Mouse (Mus musculus): ENCODE measurements around the gene Slc25a38. TPM values are rescaled to one million over a fixed set of nuclear protein-coding genes. Genes with fewer than 3 reads are reported as not detected.
A peak's percentile ranks its signal among the peaks of the same experiment; 100 is the strongest.

Slc25a38 gene
- polyA plus RNA-seq, 1 experiment from 2014 or later: 16.3 TPM

GRCm38 (mm10) chr9:120073169-120073568, 37.0 kb upstream of the Slc25a38 start:
- no peak overlapping the region for H3K4me2 ChIP-seq (replicated peaks; ENCODE audit: low read depth)
- no peak overlapping the region for H3K27ac ChIP-seq (replicated peaks)
- ATAC-seq (ENCODE audit: low FRiP score, low TSS enrichment): peak; percentile 40
- H3K9ac ChIP-seq (ENCODE audit: low read length): no peak overlapping the region
- no peaks in the 10 kb centered on the region for H3K9me3 ChIP-seq (ENCODE audit: control insufficient read depth, low read length)
- no peaks in the 10 kb centered on the region for H3K4me1 ChIP-seq (replicated peaks; ENCODE audit: control insufficient read depth, insufficient read depth)
- DNase-seq (ENCODE audit: low spot score): peak; percentile 87
- H3K27me3 ChIP-seq (ENCODE audit: control insufficient read depth, insufficient read depth, low read length): no peaks in the 10 kb centered on the region
- no peak for TF ChIP-seq EP300 (optimal IDR thresholded peaks at IDR 0.05)
- peak; percentile 95 for TF ChIP-seq CTCF (IDR thresholded peaks at IDR 0.05; ENCODE audit: low read depth)
- H3K36me3 ChIP-seq (ENCODE audit: control insufficient read depth, insufficient read depth, low read length): no peaks in the 10 kb centered on the region
- no peak overlapping the region for H3K4me3 ChIP-seq (ENCODE audit: low read depth, low read length)
- 16% methylated on average over 3 of the region's 3 CpGs for WGBS

- H3K36me3 ChIP-seq (ENCODE audit: control insufficient read depth, insufficient read depth, low read length): no peaks in the 10 kb centered on the region
- H3K4me2 ChIP-seq (replicated peaks; ENCODE audit: low read depth): no peak overlapping the region
- no peak overlapping the region for H3K27ac ChIP-seq (replicated peaks)
- H3K27me3 ChIP-seq (ENCODE audit: control insufficient read depth, insufficient read depth, low read length): no peaks in the 10 kb centered on the region
- TF ChIP-seq EP300 (optimal IDR thresholded peaks at IDR 0.05) (no peak), CTCF (IDR thresholded peaks at IDR 0.05; ENCODE audit: low read depth) (no peak)
- no peaks in the 10 kb centered on the region for H3K9me3 ChIP-seq (ENCODE audit: control insufficient read depth, low read length)
- H3K9ac ChIP-seq (ENCODE audit: low read length): no peak overlapping the region
- no peak for ATAC-seq (ENCODE audit: low FRiP score, low TSS enrichment)
- 88% methylated on average over 7 of the region's 7 CpGs for WGBS
- no peaks in the 10 kb centered on the region for H3K4me1 ChIP-seq (replicated peaks; ENCODE audit: control insufficient read depth, insufficient read depth)
- H3K4me3 ChIP-seq (ENCODE audit: low read depth, low read length): no peak overlapping the region
- no peak for DNase-seq (ENCODE audit: low spot score)
These were observed 35.7 kb upstream of the Slc25a38 start for GRCm38 (mm10) chr9:120074516-120074915.

- Histone ChIP-seq H3K27me3 (ENCODE audit: control insufficient read depth, insufficient read depth, low read length) (no peaks in the 10 kb centered on the region), H3K4me1 (replicated peaks; ENCODE audit: control insufficient read depth, insufficient read depth) (no peaks in the 10 kb centered on the region), H3K4me3 (ENCODE audit: low read depth, low read length) (no peak overlapping the region), H3K36me3 (ENCODE audit: control insufficient read depth, insufficient read depth, low read length) (no peaks in the 10 kb centered on the region), H3K4me2 (replicated peaks; ENCODE audit: low read depth) (no peak overlapping the region), H3K9ac (ENCODE audit: low read length) (no peak overlapping the region), H3K9me3 (ENCODE audit: control insufficient read depth, low read length) (no peaks in the 10 kb centered on the region), H3K27ac (replicated peaks) (no peak overlapping the region)
- 82% methylated on average over 3 of the region's 3 CpGs for WGBS
- DNase-seq (ENCODE audit: low spot score): no peak
- no peak for ATAC-seq (ENCODE audit: low FRiP score, low TSS enrichment)
- TF ChIP-seq CTCF (IDR thresholded peaks at IDR 0.05; ENCODE audit: low read depth) (no peak), EP300 (optimal IDR thresholded peaks at IDR 0.05) (no peak)
These were observed 31.9 kb upstream of the Slc25a38 start for GRCm38 (mm10) chr9:120078241-120078640.

GRCm38 (mm10) chr9:120079901-120080300, 30.3 kb upstream of the Slc25a38 start:
- 55% methylated on average over 7 of the region's 7 CpGs for WGBS
- Histone ChIP-seq H3K4me3 (ENCODE audit: low read depth, low read length) (no peak overlapping the region), H3K9ac (ENCODE audit: low read length) (no peak overlapping the region), H3K27ac (replicated peaks) (no peak overlapping the region), H3K4me1 (replicated peaks; ENCODE audit: control insufficient read depth, insufficient read depth) (no peaks in the 10 kb centered on the region), H3K9me3 (ENCODE audit: control insufficient read depth, low read length) (no peaks in the 10 kb centered on the region), H3K4me2 (replicated peaks; ENCODE audit: low read depth) (no peak overlapping the region), H3K27me3 (ENCODE audit: control insufficient read depth, insufficient read depth, low read length) (no peaks in the 10 kb centered on the region), H3K36me3 (ENCODE audit: control insufficient read depth, insufficient read depth, low read length) (no peaks in the 10 kb centered on the region)
- no peak for TF ChIP-seq CTCF (IDR thresholded peaks at IDR 0.05; ENCODE audit: low read depth)
- no peak for TF ChIP-seq EP300 (optimal IDR thresholded peaks at IDR 0.05)
- ATAC-seq (ENCODE audit: low FRiP score, low TSS enrichment): no peak
- no peak for DNase-seq (ENCODE audit: low spot score)

- no peak for DNase-seq (ENCODE audit: low spot score)
- H3K9ac ChIP-seq (ENCODE audit: low read length): no peak overlapping the region
- H3K27me3 ChIP-seq (ENCODE audit: control insufficient read depth, insufficient read depth, low read length): no peaks in the 10 kb centered on the region
- ATAC-seq (ENCODE audit: low FRiP score, low TSS enrichment): no peak
- WGBS: 70% methylated on average over 8 of the region's 8 CpGs
- no peak overlapping the region for H3K4me3 ChIP-seq (ENCODE audit: low read depth, low read length)
- TF ChIP-seq EP300 (optimal IDR thresholded peaks at IDR 0.05) (no peak), CTCF (IDR thresholded peaks at IDR 0.05; ENCODE audit: low read depth) (peak; percentile 42)
- no peaks in the 10 kb centered on the region for H3K36me3 ChIP-seq (ENCODE audit: control insufficient read depth, insufficient read depth, low read length)
- H3K27ac ChIP-seq (replicated peaks): no peak overlapping the region
- H3K4me2 ChIP-seq (replicated peaks; ENCODE audit: low read depth): no peak overlapping the region
- no peaks in the 10 kb centered on the region for H3K9me3 ChIP-seq (ENCODE audit: control insufficient read depth, low read length)
- no peaks in the 10 kb centered on the region for H3K4me1 ChIP-seq (replicated peaks; ENCODE audit: control insufficient read depth, insufficient read depth)
These were observed 29.5 kb upstream of the Slc25a38 start for GRCm38 (mm10) chr9:120080546-120081108.

- Histone ChIP-seq H3K27me3 (ENCODE audit: control insufficient read depth, insufficient read depth, low read length) (no peaks in the 10 kb centered on the region), H3K9me3 (ENCODE audit: control insufficient read depth, low read length) (no peaks in the 10 kb centered on the region), H3K27ac (replicated peaks) (no peak overlapping the region), H3K9ac (ENCODE audit: low read length) (no peak overlapping the region), H3K4me1 (replicated peaks; ENCODE audit: control insufficient read depth, insufficient read depth) (no peaks in the 10 kb centered on the region), H3K4me3 (ENCODE audit: low read depth, low read length) (no peak overlapping the region), H3K36me3 (ENCODE audit: control insufficient read depth, insufficient read depth, low read length) (no peaks in the 10 kb centered on the region), H3K4me2 (replicated peaks; ENCODE audit: low read depth) (no peak overlapping the region)
- DNase-seq (ENCODE audit: low spot score) (no peak), ATAC-seq (ENCODE audit: low FRiP score, low TSS enrichment) (no peak)
- TF ChIP-seq CTCF (IDR thresholded peaks at IDR 0.05; ENCODE audit: low read depth): peak; percentile 54
- no peak for TF ChIP-seq EP300 (optimal IDR thresholded peaks at IDR 0.05)
- WGBS: 70% methylated on average over 6 of the region's 6 CpGs
These were observed 28.9 kb upstream of the Slc25a38 start for GRCm38 (mm10) chr9:120081247-120081646.

Measured in stomach, postnatal 0 days (tissue).